19 mouse cellular contexts compared by ENCODE assay signal in genomic region chr3:133482887-133483286, GRCm38 (mm10).
DNase-seq lines count a peak whose midpoint lies in the region; ATAC-seq lines count a peak whose summit lies in the region.
"Had no signal": no experiment of that assay in that cellular context is flagged by ENCODE, and none has a peak within 500 bp of the region (broad histone marks: within the 10 kb centered on the region; RNA-seq: fewer than 3 reads in every experiment).

No protein-coding gene starts in this region.

- no peak overlapping the region for H3K27ac ChIP-seq in forebrain, embryonic 15.5 days (replicated peaks)
- H3K27ac ChIP-seq in forebrain, embryonic 11.5 days (ENCODE audit: low read depth, low read length): no peak overlapping the region
- no peak overlapping the region for H3K27ac ChIP-seq in kidney, embryonic 15.5 days
- H3K27ac ChIP-seq: embryonic facial prominence, embryonic 12.5 days; heart, embryonic 15.5 days; limb, embryonic 13.5 days; liver, embryonic 14.5 days; midbrain, embryonic 12.5 days had no signal

- H3K9ac ChIP-seq in forebrain, embryonic 15.5 days (replicated peaks): no peak overlapping the region
- no peak overlapping the region for H3K9ac ChIP-seq in forebrain, embryonic 11.5 days (ENCODE audit: low read length)
- no peak overlapping the region for H3K9ac ChIP-seq in kidney, embryonic 15.5 days
- H3K9ac ChIP-seq: embryonic facial prominence, embryonic 12.5 days; heart, embryonic 15.5 days; limb, embryonic 13.5 days; liver, embryonic 14.5 days; lung, embryonic 14.5 days; midbrain, embryonic 12.5 days had no signal

- H3K36me3 ChIP-seq in forebrain, embryonic 15.5 days: peaks cover 64% of the 10 kb centered on the region
- H3K36me3 ChIP-seq in forebrain, embryonic 11.5 days (ENCODE audit: control insufficient read depth, insufficient read depth, low read length): peaks cover 6% of the 10 kb centered on the region
- H3K36me3 ChIP-seq in kidney, embryonic 15.5 days: peaks cover 78% of the 10 kb centered on the region

- no peak overlapping the region for H3K4me2 ChIP-seq in forebrain, embryonic 15.5 days (replicated peaks)
- no peak overlapping the region for H3K4me2 ChIP-seq in forebrain, embryonic 11.5 days (ENCODE audit: low read depth, low read length, severe bottlenecking)
- H3K4me2 ChIP-seq in kidney, embryonic 15.5 days: no peak overlapping the region
- H3K4me2 ChIP-seq: embryonic facial prominence, embryonic 12.5 days; heart, embryonic 15.5 days; limb, embryonic 13.5 days; lung, embryonic 14.5 days; midbrain, embryonic 12.5 days had no signal

- peak; percentile 11 for DNase-seq in cerebellum, adult 9-11 months
- no peak for DNase-seq in forebrain, embryonic 11.5 days (ENCODE audit: low spot score)
- DNase-seq in kidney, postnatal 10 days: no peak
- no peak for DNase-seq in urinary bladder, postnatal 25 days (ENCODE audit: low spot score)
- DNase-seq: adrenal gland, postnatal 10 days; heart, postnatal 4 days; kidney, postnatal 4 days; lung, embryonic 14.5 days; thymus, adult 18-20 months; thymus, postnatal 36 days had no signal

- no peak overlapping the region for H3K4me3 ChIP-seq in forebrain, embryonic 15.5 days
- H3K4me3 ChIP-seq in forebrain, embryonic 11.5 days (ENCODE audit: low read depth, low read length): no peak overlapping the region
- H3K4me3 ChIP-seq in kidney, embryonic 15.5 days (replicated peaks): no peak overlapping the region
- H3K4me3 ChIP-seq: embryonic facial prominence, embryonic 12.5 days; heart, embryonic 15.5 days; limb, embryonic 13.5 days; midbrain, embryonic 12.5 days had no signal

- ATAC-seq in cerebellum, adult (ENCODE audit: insufficient number of reproducible peaks, low FRiP score, low TSS enrichment): no peak
- ATAC-seq in forebrain, embryonic 15.5 days (replicated peaks): peak; percentile 92
- no peak for ATAC-seq in forebrain, embryonic 11.5 days (replicated peaks; ENCODE audit: low FRiP score)
- peak; percentile 52; the same call in 1 of the 2 replicates for ATAC-seq in kidney, embryonic 15.5 days (replicated peaks; ENCODE audit: low FRiP score)
- ATAC-seq: intestine, postnatal 0 days had no signal

- 39% methylated on average over 1 of the region's 1 CpGs for WGBS in forebrain, embryonic 15.5 days
- 93% methylated on average over 1 of the region's 1 CpGs for WGBS in forebrain, embryonic 11.5 days
- WGBS in kidney, embryonic 15.5 days: 94% methylated on average over 1 of the region's 1 CpGs

- no peaks in the 10 kb centered on the region for H3K9me3 ChIP-seq in forebrain, embryonic 15.5 days
- H3K9me3 ChIP-seq in forebrain, embryonic 11.5 days (ENCODE audit: control insufficient read depth, low read length): no peaks in the 10 kb centered on the region
- H3K9me3 ChIP-seq in kidney, embryonic 15.5 days (replicated peaks): no peaks in the 10 kb centered on the region
- H3K9me3 ChIP-seq: embryonic facial prominence, embryonic 12.5 days; heart, embryonic 15.5 days; limb, embryonic 13.5 days; midbrain, embryonic 12.5 days had no signal

- no peaks in the 10 kb centered on the region for H3K27me3 ChIP-seq in forebrain, embryonic 15.5 days
- H3K27me3 ChIP-seq in forebrain, embryonic 11.5 days (ENCODE audit: control insufficient read depth, insufficient read depth, low read length): no peaks in the 10 kb centered on the region
- H3K27me3 ChIP-seq in kidney, embryonic 15.5 days: no peaks in the 10 kb centered on the region
- H3K27me3 ChIP-seq: embryonic facial prominence, embryonic 12.5 days; heart, embryonic 15.5 days; limb, embryonic 13.5 days; midbrain, embryonic 12.5 days had no signal

- H3K4me1 ChIP-seq in forebrain, embryonic 15.5 days: no peaks in the 10 kb centered on the region
- no peaks in the 10 kb centered on the region for H3K4me1 ChIP-seq in forebrain, embryonic 11.5 days (replicated peaks; ENCODE audit: control insufficient read depth, insufficient read depth, low read length)
- no peaks in the 10 kb centered on the region for H3K4me1 ChIP-seq in kidney, embryonic 15.5 days
- H3K4me1 ChIP-seq: embryonic facial prominence, embryonic 12.5 days; heart, embryonic 15.5 days; limb, embryonic 13.5 days; midbrain, embryonic 12.5 days had no signal

Comparison
In these comparisons a context has a peak if more than half of its experiments do, and no peak if none do; other contexts are left out.
1. ATAC-seq: peak in forebrain, embryonic 15.5 days (single experiment) and kidney, embryonic 15.5 days (single experiment); none in cerebellum, adult (single experiment) and forebrain, embryonic 11.5 days (single experiment).